Mouse (Mus musculus) skeletal muscle tissue, adult 2 months (tissue): Measurements from ENCODE around the gene Ncapd3.
A peak's percentile ranks its signal among the peaks of the same experiment; 100 is the strongest.

Experiments
- DNase-seq: peaks from one replicate; pipeline ENCODE4 v3.0.0-alpha.2; 2012; ENCODE audit warnings: low read depth, low spot score

Gene Ncapd3

GRCm38 (mm10) chr9:27043892-27044291 lies 13.9 kb downstream of the Ncapd3 start:
- DNase-seq, result no peak

DNA sequence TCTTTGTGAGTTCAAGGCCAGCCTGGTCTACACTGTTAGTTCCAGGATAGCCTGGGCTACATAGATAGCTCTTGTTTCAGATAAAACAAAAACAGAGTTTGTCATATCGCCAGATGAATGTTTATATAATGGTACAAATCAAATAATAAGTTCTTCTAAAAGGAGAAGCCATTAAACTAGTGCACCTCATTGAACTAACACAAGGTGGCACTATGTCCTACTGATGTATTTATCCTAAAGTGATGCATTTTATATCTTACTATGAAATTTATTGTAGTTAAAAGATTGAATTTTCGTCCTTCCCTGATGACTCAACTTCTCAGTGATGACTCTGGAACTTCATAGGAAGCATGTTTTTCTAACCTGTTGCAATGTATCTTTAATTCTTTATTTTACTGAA lies 19.5 kb downstream of the Ncapd3 start:
- no peak for DNase-seq

DNA sequence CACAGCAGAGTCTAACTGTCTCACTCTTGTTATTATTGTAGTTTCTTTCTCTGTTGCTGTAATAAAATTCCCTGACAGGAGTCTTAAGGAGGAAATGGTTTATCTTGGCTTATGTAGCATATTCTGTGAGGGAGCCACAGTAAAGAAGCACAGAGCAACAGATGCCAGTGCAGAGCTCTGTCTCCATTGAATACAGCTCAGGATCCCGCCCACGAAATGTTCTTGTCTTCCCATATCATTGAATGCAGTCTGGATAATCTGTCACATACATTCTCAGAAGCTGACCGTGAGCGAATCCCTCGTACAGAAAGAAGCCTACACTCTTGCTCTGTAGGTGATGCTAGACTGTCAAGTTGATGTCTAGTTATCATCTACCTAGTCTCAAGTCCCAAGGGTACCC lies 28.4 kb downstream of the Ncapd3 start:
- DNase-seq, result no peak

DNA sequence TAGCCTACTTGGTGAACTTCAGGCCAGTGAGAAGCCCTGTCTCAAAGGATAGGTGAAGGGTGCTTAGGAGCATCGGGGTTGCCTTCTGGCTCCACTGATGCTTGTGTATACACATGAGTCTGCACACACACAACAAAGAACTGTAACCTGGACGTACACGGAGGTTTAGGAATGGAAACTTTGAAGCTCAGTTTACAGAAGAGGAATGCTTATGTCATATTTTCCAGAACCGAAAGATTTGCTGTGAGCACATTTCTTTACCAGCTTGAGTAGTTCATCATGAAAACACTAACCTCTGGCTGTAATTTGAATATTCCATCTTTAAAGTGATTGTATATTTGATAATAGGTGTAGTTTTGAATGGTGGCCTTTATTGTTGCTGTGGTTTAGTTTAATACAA lies 40.9 kb downstream of the Ncapd3 start:
- DNase-seq, result no peak

DNA sequence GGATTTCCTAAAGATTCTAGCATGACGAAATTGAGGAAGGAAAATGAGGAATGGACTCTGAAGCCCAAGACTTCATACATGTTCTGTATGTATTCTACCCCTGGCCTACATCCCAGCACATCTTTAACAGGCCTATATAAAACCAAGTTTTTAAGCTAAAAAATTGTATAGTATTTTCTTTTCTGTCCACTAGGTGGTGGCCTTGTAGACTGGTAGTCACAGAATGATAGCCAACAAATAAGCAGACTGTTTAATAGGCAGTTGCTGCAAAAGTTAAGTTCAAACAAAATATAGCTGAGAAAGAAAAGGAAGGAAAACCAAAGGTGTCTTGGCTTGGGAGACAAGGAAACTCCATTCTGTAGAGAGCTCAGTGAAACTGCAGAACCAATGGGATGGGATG lies 44.7 kb downstream of the Ncapd3 start:
- DNase-seq, result no peak

DNA sequence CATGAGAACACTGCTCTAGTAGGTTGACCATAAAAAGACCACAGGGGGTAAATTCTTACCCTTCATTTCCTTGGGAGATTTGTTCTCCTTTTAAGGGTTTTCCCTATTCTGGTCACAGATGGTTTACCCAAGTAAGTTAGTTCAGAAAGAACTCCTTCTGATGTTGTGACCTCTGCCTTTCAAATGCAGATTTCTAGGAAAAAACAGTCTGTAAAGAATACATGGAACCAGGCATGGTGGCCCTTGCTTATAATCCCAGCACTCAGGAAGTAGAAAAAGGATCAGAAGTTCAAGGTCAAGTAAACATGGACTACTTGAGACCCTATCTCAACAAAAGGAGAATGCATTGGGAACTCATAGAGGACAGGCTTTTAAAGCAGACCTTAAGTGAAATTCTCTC lies 45.8 kb downstream of the Ncapd3 start:
- no peak for DNase-seq

GRCm38 (mm10) chr9:27086256-27086655 lies 56.3 kb downstream of the Ncapd3 start:
- DNase-seq, result no peak

DNA sequence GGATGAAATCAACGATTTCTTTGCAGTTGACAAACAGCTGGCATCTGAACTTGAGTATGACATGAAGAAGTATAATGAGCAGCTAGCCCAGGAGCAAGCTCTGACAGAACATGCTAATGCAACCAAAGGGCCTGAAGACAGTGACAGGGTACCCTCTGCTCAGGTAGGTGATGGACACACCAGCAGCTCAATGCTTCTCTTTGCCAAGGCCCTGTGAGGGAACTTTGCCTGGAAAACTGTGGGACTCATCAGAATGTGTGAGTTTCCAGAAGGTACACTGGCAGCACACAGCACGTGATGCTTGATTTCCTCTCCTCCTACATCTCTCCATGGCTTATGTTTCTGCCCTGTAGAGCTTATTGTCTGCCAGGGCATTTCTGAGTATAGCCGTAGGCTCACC lies 57.4 kb downstream of the Ncapd3 start:
- no peak for DNase-seq

- DNase-seq, result no peak
Measured at GRCm38 (mm10) chr9:27090134-27090533, 60.2 kb downstream of the Ncapd3 start.

DNA sequence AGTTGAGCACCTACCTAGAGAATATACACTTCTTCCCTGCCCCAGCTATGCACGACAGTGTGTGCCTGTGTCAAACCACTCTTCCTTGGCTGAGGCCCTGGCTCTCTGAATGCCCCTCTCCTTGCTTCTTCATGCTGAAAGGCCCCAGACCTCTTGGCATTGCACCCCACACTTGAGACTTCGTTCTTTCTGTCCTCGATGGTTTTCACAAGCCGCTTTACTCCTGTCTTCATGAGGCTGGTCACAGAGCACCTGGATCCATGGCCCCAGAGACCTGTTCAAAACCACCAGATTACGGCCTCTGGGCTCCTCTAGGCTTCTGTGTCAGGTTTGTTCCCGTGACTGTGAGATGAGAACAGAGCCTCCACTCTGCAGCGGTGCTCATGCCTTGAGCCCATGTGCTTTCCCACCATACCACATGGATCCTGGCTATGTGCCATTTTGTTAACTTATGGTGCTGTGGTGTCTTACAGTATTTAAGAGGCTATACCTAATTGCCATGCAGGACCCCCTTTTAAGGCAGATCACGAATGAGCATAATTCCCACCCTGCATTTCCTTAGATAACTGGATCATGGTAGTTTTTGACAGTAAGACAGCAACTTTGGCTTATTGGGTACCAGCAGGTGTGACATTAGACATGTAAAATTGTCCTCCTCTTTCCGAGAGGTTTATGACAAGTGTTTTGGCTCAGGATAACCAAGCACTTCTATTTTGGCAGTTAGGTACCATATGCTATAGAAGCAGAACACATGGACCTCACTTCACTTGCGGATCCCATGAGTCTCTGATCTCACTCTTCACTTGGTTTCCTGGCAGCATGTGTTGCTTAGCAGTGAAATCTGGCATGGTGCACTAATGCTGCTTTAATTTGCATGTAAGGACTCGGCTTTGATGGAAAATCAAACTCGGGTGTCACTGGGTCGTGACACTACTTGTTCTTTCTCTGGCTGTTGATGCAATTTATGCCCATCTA lies 61.1 kb downstream of the Ncapd3 start:
- DNase-seq, result no peak

DNA sequence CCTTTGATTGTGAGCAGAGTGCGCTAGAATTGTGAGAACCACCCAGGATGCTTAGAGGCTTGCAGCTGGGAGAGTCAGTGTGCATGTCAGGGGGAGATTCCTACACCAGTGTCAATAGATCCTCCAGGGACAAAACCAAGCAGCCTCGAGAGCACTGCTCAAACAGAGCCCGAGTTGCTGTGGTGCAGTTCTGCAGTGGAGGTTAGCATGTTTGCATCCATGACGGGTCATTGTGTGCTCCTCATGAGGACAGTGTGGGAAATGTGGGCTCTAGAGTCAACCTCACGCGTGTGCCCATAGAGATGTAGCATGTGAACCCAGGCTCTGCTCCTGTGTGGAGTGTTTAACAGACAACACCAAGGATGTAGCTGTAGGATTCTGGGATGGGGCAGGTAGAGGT lies 62.9 kb downstream of the Ncapd3 start:
- no peak for DNase-seq

DNA sequence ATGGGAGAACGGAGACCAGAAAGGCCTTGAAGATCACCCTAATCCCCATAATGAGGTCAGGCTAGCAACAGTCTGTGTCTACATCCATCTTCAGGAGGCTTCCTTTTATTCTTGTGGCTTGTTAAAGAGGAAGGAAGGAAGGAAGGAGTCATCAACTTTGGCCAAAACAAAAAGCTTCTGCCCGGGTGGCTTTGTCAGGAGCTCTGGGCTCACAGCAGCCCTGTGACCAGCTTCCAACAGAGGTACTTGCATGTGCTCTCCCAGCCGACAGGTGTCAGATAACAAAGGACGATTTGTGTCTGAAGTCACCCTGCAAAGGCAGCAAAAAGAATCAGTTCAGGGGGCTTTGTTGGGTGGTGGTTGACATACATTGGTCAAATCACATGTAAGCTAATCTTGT lies 68.1 kb downstream of the Ncapd3 start:
- DNase-seq, result peak; percentile 18

- DNase-seq, result no peak
Measured at GRCm38 (mm10) chr9:27098557-27098956, 68.6 kb downstream of the Ncapd3 start.

DNA sequence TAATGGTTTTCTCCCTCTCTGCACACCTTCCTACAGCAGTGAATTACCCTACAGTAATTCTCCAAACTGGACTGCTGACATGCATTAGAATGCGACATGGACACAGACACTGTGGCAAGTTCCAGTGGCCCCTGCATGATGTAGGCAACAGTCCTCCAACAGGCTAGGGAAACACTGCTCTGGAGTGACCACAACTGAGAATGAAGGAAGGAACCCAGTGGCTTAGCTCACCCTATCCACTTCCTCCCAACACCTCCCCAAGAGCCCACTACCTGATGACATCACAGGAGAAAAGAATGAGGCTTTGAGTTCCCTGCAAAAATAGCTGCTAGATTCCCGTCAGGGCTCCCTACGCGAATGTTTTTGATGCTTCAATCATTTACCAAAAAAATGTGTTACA lies 69.5 kb downstream of the Ncapd3 start:
- no peak for DNase-seq

DNA sequence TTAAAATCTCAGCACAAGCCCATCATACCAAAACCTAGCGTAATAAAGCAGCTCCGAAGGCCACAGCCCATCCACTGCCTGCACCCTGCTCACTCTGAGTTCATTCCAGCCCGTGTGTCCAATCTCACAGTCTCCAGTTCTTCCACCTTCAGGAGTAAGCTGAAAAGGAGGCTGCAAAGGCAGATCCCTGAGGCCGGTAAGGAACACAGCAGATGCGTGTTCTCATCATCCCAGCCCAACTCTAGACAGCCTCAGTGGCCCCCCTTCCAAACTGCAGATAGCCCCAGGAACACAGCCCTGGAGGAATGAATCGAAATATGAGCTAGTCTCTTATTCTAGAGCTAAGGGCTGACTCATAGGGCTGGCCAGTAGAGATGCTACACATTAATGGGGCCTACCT lies 71.5 kb downstream of the Ncapd3 start:
- DNase-seq, result no peak

- peak; percentile 44 for DNase-seq
Measured at GRCm38 (mm10) chr9:27106081-27106480, 76.1 kb downstream of the Ncapd3 start.

DNA sequence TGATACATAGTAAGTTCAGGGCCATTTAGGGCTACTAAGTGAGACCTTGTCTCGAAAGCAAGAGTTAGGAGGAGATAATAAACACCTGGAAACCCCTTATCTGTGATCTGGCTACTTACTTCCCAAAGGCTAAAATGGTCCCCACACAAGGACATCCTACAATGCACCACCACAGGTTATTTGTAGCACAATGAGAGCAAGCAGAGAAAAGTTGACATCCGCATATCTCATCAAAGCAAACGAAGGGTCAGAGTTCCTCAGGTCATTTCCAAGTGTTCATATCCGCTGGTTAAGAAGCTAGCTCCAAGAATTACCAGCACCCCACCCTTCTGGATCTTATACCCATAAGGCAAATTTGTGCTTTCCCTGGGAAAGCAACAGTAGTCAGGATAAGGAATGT lies 78.5 kb downstream of the Ncapd3 start:
- DNase-seq, result peak; percentile 22

DNA sequence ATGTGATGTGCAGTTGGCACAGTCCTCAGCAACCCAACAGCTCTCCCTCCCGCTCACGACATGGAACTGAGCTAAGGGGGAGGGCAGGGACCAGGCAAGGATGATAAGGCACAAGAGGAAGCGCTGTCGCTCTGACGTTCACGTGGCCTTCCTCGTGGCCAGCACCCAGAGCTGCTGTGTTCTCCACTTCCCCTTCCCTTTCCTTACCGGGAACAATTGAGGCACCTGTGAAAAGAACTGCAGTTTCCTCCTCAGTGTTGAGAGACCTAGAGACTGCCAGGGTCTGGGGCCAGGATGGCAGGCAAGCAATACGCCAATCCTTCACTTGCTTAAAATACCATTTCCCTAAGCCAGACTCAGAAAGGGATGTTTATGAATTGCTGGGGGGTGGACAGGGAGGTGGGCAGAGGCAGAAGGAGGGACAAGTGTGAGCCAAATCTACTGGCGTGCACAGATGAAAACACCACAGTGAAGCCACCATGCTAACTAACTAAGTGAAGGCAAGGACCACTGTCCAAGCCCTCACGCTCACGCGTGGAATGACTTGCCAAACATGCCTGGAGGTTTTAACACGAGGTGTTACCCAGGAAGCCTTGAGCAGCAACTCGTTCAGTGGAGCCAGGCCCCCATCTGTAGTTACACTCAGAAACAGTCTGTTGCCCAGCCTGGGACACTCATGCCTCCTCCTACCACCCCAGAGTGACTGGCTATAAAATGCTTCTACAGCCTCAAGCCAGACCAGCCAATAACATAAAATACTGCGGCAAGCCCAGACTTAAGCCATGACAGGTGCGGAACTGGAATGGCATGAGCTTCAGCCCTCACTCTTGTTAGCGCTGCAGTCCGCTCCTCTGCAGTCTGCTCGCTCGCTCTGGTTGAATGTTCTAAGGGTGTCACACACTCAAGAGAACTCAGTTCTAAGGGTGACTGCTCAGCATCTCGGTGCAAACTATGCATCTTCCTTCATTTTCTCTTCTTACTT lies 79.8 kb downstream of the Ncapd3 start:
- peak; percentile 69 for DNase-seq

GRCm38 (mm10) chr9:27110681-27111080 lies 80.7 kb downstream of the Ncapd3 start:
- peak; percentile 55 for DNase-seq

- no peak for DNase-seq
Measured at GRCm38 (mm10) chr9:27111756-27112155, 81.8 kb downstream of the Ncapd3 start.

DNA sequence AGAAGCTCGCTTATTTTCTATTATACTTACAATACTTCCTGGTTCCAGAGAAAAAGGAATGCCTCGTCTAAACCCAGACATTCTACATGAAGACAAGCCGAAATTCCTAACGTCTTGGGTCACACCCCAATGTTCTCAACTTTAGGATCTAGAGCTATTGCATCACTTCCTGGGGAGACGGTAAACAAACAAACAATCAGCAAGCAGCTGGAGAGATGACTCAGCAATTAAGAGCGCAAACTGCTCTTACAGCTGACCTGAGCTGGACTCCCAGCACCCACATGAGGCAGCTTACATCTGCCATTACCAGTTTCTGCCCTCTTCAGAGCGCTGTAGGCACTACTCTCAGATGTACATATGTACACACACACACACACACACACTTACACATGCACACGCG lies 91.3 kb downstream of the Ncapd3 start:
- no peak for DNase-seq

DNA sequence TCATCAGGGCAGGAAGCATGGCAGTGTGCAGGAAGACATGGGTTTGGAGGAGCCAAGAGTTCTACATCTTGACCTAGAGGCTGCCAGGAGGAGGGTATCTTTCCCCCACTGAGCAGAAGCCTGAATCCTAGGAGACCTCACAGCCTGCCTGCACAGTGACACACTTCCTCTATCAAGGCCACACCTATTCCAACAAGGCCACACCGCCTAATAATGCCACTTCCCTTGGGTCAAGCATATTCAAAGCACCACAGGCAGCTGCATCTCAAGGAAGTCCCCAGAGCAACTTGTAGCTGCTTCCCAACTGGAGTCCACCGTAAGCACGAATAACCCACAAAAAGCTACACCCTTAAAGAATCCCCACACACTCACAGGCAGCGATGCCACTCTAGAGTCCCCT lies 92.1 kb downstream of the Ncapd3 start:
- DNase-seq, result no peak
